Mouse (Mus musculus) fibroblast of lung, adult 2 months (primary cell): ENCODE data around the gene Ccm2.

ENCODE experiments used
- DNase-seq: peaks from one replicate; pipeline ENCODE4 v3.0.0-alpha.2; 2011; ENCODE audit warnings: low read depth

Gene Ccm2

DNA sequence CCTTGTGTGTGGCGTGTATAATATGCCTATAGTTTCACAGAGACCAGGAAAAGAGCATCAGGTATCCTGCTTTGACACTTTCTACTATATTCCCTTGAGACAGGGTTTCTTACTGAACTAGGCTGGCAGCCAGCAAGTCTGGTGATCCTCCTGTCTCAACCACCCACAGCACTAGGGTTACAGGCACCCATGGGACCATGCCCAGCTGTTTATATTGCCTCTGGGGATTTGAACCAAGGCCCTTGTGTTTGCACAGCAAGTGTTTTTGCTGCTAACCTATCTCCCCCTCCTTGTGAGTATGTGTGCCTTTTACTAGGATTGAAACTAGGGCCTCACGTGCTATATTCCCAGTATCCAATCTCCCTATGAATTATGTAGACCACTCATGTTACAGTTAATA lies 34.9 kb downstream of the Ccm2 start:
- DNase-seq = no peak

DNA sequence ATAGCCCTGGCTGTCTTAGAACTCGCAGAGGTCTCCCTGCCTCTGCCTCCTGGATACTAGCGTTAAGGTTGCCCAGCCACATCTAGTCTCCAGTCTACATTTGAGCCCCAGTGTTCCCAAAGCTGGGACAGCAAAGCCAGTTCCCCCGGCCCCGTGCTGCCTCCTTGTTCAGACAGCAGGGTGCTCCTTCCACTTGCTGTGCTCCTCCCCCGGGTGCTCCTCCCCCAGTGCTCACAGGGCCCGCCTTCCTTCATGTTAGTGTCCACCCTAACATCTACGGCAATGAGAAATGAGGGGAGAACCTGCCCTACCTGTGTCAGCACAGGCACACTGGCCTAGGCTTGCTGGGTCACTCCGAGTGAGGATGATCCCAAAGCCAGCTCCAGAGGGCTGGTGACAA lies 39.1 kb downstream of the Ccm2 start:
- no peak for DNase-seq

GRCm38 (mm10) chr11:6586660-6587059 lies 40.0 kb downstream of the Ccm2 start:
- no peak for DNase-seq

DNA sequence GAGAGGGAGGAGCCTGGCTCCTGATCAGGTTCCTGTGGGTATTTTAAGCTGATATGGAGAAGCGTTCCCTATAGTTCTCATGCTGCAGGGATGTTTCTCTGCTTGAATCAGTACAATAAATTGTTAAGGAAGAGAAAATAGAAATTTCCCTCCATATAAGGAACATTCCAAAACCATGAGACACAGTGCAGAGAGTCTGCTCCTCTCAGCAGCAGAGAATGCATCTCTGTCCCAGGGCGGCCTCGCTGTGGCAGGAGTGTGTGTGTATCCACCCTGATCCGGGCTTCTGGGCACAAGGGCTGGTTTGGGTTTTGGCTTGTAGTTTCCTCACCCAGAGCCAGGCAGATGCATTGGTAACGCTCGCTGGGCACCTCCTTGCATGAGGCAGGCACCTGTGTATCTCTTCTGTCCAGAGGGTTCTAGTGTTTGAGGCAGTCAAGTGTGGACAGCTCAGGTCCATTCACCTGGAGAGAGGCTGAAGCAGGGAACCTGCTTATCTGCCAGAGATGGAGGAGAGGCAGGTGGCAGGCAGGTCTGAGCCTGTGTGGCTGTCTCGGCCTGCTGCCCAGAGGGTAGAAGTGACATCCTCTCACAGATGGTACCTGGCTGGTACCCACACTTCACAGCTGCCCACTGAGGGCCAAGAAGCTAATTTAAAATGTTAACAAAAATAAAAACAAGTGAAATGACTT lies 40.7 kb downstream of the Ccm2 start:
- no peak for DNase-seq

- DNase-seq = no peak
Observed at GRCm38 (mm10) chr11:6588295-6588694, 41.6 kb downstream of the Ccm2 start.

DNA sequence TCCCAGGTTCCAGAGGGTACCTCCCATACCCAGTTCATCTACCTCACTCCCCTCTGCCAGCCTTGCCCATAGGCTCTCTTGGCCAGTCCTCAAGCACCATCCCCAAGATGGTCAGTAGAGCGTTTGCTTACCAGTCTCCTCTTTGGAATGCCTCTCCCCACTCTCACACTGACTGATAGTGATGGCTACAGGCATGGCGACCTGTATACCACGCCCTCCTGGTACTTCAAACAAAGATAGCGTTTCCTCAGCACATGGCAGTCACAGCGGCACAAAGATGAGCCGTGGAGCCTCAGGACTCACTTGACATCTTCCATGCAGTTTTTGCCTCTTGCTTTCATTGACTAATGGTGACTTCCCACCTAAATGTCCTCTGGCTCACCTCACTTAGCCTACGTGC lies 43.2 kb downstream of the Ccm2 start:
- no peak for DNase-seq

GRCm38 (mm10) chr11:6590933-6591675 lies 44.4 kb downstream of the Ccm2 start:
- no peak for DNase-seq

- DNase-seq = no peak
Observed at GRCm38 (mm10) chr11:6593406-6593805, 46.7 kb downstream of the Ccm2 start.

DNA sequence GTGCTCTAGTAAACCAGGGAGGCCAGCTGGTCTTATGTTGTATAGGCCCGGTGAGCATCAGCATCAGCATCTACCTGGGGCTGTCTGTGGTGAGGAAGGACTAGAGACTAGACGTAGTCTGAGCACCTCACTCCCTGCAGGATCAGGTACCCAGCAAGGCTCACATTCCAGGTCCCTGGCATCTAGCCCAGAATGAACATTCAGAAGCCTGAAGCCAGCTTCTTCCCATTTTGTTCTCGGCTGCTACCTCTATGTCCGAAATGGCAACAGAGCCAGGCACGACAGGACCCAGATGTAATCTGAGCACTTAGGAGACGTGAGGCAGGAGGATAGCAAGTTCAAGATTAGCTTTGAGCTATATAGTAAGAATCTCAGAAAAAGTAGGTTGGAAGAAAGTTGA lies 48.2 kb downstream of the Ccm2 start:
- no peak for DNase-seq

DNA sequence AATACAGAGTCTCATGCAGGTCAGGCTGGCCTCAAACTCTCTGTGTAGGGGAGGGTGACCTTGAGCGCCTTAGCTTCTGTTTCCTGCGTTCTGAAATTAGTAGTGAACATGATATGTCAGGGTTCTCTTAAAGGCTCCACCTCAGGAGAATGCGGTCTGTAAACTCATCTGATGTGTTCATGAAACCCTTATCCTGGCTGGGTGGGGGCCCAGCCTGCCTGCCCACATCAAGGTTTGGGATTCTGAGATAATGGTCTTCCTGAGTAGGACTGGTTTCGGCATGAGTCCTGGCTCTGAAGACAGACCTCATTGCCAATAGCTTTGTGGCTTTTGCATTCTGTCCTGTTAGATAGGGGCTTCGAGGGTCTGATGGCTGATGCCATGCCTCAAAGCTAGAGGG lies 48.7 kb downstream of the Ccm2 start:
- no peak for DNase-seq

GRCm38 (mm10) chr11:6596205-6596604 lies 49.5 kb downstream of the Ccm2 start:
- DNase-seq = no peak

DNA sequence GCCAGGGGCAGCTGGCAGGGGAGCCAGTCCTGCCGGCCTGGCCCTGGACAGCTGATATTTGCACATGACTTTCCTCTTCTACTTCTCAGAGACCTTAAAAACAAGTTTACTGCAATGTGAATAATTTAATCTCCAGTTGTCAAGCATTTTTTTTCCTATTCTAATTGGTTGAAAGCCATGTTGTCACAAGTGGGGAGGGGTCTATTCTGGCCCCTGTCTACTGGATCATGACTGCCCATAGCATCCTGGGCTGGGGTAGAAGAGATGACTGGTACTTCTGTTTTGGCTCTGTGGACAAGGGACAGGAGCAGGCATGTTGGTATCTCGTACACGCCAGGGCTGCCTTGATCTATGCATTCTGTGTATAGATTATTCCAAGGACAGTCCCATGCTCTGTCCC lies 49.9 kb downstream of the Ccm2 start:
- no peak for DNase-seq

DNA sequence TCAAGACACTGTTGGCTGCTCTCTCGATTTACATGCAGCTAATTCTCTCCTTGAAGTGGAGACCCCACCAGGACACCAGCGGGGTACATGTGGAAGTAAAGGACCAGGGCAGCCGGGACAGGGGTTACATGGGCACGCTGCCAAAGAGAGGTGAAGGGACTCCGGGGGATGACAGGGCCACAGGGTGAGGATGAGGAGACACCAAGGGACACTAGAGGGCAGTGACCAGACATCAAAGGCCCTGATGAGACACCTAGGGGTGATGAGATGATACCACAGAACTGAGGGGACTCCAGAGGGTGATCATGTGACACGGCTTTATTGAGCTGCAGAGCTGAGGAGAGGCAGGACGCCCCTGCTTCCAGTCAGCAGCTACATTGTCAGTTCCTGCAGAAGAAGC lies 50.8 kb downstream of the Ccm2 start:
- DNase-seq = no peak

GRCm38 (mm10) chr11:6598191-6598889 lies 51.7 kb downstream of the Ccm2 start:
- DNase-seq = no peak

GRCm38 (mm10) chr11:6599011-6599681 lies 52.5 kb downstream of the Ccm2 start:
- no peak for DNase-seq

DNA sequence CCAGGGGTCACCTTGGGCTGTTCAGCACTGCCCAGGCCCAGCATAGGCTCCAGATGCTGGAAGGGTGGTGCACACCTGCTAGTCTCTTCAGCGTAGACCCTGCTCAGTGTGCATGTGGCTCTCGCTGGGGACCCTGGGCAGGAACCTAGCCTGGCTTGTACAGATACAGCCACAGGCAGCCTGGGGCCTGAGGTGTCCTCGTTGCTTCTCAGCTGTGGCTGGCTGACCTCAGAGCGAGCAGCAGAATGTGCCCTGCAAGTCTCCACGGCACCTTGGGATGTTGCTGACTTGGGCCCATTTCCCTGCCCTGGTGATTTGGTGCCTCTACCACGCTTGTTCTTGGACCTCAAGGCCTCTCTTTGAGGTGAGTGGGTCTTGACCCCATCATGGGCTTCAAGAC lies 53.1 kb downstream of the Ccm2 start:
- no peak for DNase-seq

DNA sequence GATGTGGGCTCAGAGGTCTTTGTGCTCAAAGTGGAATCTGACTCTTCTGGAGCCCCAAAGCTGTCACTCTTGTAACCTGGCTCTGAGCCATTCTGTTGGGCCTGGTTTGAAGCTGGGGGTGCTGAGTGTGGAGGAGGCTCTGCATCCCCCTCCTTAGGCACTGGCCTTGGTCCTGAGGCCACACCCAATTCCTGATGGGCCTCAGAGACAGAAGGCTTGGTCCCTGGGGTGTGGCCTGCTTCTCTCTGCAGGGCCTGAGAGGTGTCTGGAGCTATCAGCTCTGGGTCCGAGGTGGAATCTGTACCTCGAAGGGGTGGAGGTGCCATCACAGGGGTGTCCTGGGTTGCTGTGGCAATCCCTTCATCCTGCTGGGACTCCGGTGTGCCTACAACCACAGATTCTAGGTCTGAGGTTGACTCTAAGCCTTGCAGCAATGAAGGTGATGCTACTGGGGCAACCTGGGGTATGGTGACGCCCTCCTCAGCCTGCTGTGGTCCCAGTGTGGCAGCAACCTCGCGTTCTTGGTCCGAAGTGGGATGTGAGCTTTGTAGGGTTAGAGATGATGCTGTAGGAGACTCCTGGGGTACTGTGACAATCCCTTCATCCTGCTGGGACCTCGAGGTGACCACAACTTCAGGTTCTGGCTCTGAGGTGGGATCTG lies 53.7 kb downstream of the Ccm2 start:
- no peak for DNase-seq

- DNase-seq = no peak
Observed at GRCm38 (mm10) chr11:6601649-6602480, 55.2 kb downstream of the Ccm2 start.

GRCm38 (mm10) chr11:6602662-6603061 lies 56.0 kb downstream of the Ccm2 start:
- no peak for DNase-seq

GRCm38 (mm10) chr11:6603224-6603623 lies 56.5 kb downstream of the Ccm2 start:
- DNase-seq = no peak
